Mouse (Mus musculus): ENCODE results near the gene 1700012B07Rik. TPM values are rescaled to one million over a fixed set of nuclear protein-coding genes. Genes with fewer than 3 reads are reported as not detected.
A peak's percentile ranks its signal among the peaks of the same experiment; 100 is the strongest.

Gene 1700012B07Rik
- polyA plus RNA-seq, 1 experiment, result not detected

DNA sequence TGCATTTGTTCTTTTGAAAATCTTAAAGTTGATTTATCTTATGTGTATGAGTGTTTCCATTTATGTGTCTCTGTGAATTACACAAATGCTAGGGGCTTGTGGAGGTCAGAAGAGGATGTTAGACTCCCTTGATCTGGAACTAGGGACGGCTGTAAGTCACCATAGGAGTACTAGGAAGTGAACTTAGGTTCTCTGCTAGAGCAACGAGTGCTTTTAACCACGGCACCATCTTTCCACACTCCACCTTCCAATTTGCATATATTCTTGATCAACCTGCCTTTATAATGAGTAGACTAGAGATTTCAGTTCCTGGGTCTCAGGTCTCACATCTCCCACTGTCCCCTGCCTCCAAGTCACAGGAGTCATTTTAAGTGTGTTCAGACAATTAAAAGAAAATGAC is 44.8 kb upstream of the 1700012B07Rik start:
- Histone ChIP-seq H3K27ac (ENCODE audit: insufficient read depth, low read length) (no peak overlapping the region), H3K4me3 (replicated peaks; ENCODE audit: insufficient read depth, low read depth, low read length) (no peak overlapping the region), H3K27me3 (ENCODE audit: control insufficient read depth, insufficient read depth, low read length) (no peaks in the 10 kb centered on the region), H3K4me1 (ENCODE audit: control insufficient read depth, insufficient read depth, low read length) (no peaks in the 10 kb centered on the region)
- TF ChIP-seq POLR2A (IDR thresholded peaks at IDR 0.05; ENCODE audit: borderline replicate concordance, insufficient read depth, low read length) (no peak), CTCF (IDR thresholded peaks at IDR 0.05; ENCODE audit: borderline replicate concordance, insufficient read depth, low read depth, low read length) (no peak)
- DNase-seq, result no peak
- 76% methylated on average over 3 of the region's 3 CpGs for WGBS

DNA sequence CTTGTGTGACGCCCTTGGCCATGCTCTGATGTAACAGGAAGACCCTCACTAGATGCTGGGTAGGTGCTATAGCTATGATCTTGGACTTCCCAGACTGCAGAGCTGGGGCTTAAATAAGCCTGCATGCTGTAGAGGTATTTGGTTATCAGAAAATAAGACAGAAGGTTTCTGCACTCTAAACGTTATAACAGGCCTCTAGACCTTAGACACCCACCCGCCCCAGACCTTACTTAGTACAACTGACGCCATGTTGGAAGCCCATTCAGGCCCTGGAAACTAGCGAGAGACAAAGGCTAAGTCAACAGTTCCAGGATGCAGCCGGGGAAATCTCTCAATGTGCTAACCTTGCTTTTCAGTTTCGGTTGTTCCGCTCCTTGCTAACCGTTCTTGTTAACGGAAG is 44.2 kb upstream of the 1700012B07Rik start:
- 85% methylated on average over 10 of the region's 10 CpGs for WGBS
- no peak for DNase-seq
- H3K4me1 ChIP-seq (ENCODE audit: control insufficient read depth, insufficient read depth, low read length), result no peaks in the 10 kb centered on the region
- H3K27me3 ChIP-seq (ENCODE audit: control insufficient read depth, insufficient read depth, low read length), result no peaks in the 10 kb centered on the region
- H3K27ac ChIP-seq (ENCODE audit: insufficient read depth, low read length), result no peak overlapping the region
- TF ChIP-seq CTCF (IDR thresholded peaks at IDR 0.05; ENCODE audit: borderline replicate concordance, insufficient read depth, low read depth, low read length) (no peak), POLR2A (IDR thresholded peaks at IDR 0.05; ENCODE audit: borderline replicate concordance, insufficient read depth, low read length) (no peak)
- no peak overlapping the region for H3K4me3 ChIP-seq (replicated peaks; ENCODE audit: insufficient read depth, low read depth, low read length)

DNA sequence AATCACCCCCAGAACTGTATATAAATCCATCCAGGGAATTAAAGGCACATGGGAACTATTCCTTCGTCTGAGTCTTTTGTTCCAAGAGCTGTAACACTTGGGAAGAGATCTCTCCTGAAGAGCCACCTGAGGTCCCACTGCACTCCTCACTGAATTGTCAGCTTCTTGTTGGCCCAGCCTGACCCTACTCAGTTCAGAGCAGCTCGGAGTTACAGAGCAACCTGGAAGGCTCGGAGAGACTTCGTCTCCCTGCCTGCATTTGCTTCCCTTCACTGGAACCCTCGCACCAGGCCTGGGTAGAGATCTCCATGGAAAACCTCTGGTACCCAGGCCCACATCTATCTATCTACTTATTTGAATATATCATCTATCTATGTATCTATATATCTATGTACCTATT is 40.0 kb upstream of the 1700012B07Rik start:
- H3K27me3 ChIP-seq (ENCODE audit: control insufficient read depth, insufficient read depth, low read length), result no peaks in the 10 kb centered on the region
- 90% methylated on average over 5 of the region's 5 CpGs for WGBS
- H3K4me3 ChIP-seq (replicated peaks; ENCODE audit: insufficient read depth, low read depth, low read length), result no peak overlapping the region
- no peak for DNase-seq
- H3K4me1 ChIP-seq (ENCODE audit: control insufficient read depth, insufficient read depth, low read length), result no peaks in the 10 kb centered on the region
- no peak for TF ChIP-seq POLR2A (IDR thresholded peaks at IDR 0.05; ENCODE audit: borderline replicate concordance, insufficient read depth, low read length)
- no peak for TF ChIP-seq CTCF (IDR thresholded peaks at IDR 0.05; ENCODE audit: borderline replicate concordance, insufficient read depth, low read depth, low read length)
- H3K27ac ChIP-seq (ENCODE audit: insufficient read depth, low read length), result no peak overlapping the region

DNA sequence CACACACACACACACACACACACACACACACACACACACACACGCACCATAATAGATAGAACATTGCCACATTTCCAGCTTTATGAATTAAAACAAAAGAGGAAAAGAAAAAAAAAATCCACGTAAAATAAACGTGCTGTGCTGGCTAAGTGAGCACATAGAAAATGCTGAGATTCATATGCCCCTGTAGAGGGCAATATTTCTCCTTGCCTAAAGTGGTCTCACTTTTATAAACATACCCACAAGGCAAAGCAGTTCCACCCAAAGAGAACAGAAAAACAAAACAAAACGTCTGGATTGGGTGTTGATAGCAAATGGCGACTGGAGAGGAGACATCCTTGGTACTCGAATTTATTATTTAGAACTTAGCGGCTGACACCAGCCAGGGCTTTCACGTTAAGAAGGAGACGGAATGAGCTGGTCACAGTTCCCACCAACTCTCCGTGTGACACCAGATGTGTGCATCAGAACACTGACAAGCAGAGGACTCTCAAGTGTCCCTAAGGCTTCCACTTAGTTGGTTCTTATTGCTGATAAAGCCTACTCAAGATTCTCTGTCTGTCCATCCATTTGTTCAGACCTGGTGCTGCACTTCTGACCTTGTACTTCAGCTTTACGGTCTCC is 38.8 kb upstream of the 1700012B07Rik start:
- Histone ChIP-seq H3K27me3 (ENCODE audit: control insufficient read depth, insufficient read depth, low read length) (no peaks in the 10 kb centered on the region), H3K4me3 (replicated peaks; ENCODE audit: insufficient read depth, low read depth, low read length) (no peak overlapping the region), H3K27ac (ENCODE audit: insufficient read depth, low read length) (no peak overlapping the region), H3K4me1 (ENCODE audit: control insufficient read depth, insufficient read depth, low read length) (no peaks in the 10 kb centered on the region)
- TF ChIP-seq POLR2A (IDR thresholded peaks at IDR 0.05; ENCODE audit: borderline replicate concordance, insufficient read depth, low read length), result no peak
- no peak for TF ChIP-seq CTCF (IDR thresholded peaks at IDR 0.05; ENCODE audit: borderline replicate concordance, insufficient read depth, low read depth, low read length)
- DNase-seq, result no peak
- WGBS, result 80% methylated on average over 11 of the region's 11 CpGs

DNA sequence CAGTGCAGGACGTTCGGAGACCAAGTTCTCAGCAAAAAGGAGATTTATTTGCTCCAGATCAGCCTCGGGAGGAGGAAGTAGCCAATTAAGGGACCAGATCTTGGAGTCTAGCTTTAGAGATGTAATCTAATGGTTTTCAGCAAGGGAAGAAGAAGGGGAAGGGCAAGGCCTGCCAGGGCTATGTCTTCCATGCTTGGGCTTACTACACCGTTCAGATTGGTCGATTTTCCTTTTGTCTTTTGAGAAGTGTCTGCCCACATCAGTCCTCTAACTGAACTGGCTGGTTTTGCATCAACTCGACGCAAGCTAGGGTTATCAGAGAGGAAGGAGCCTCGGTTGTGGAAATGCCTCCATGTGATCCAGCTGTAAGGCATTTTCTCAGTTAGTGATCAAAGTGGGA is 37.7 kb upstream of the 1700012B07Rik start:
- Histone ChIP-seq H3K4me3 (replicated peaks; ENCODE audit: insufficient read depth, low read depth, low read length) (no peak overlapping the region), H3K27me3 (ENCODE audit: control insufficient read depth, insufficient read depth, low read length) (no peaks in the 10 kb centered on the region), H3K27ac (ENCODE audit: insufficient read depth, low read length) (no peak overlapping the region), H3K4me1 (ENCODE audit: control insufficient read depth, insufficient read depth, low read length) (no peaks in the 10 kb centered on the region)
- TF ChIP-seq CTCF (IDR thresholded peaks at IDR 0.05; ENCODE audit: borderline replicate concordance, insufficient read depth, low read depth, low read length), result no peak
- TF ChIP-seq POLR2A (IDR thresholded peaks at IDR 0.05; ENCODE audit: borderline replicate concordance, insufficient read depth, low read length), result no peak
- 85% methylated on average over 8 of the region's 8 CpGs for WGBS
- no peak for DNase-seq

DNA sequence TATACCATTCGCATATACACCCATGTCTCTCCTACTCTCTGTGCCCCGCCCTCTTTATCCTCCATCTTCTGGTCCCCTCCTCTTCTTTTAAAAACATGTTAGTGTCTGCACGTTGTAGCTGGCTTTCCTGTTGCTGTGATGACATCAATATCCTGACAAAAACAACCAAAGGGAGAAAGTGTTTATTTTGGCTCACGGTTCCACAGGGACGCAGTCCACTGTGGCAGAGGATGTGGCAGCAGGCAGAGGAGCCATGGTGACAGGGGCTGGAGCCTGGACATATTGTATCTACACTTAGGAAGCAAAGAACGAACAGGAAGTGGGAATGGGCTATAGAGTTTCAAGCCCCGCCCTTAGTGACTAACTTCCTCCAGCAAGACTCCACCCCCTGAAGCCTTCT is 36.1 kb upstream of the 1700012B07Rik start:
- no peaks in the 10 kb centered on the region for H3K4me1 ChIP-seq (ENCODE audit: control insufficient read depth, insufficient read depth, low read length)
- no peak overlapping the region for H3K4me3 ChIP-seq (replicated peaks; ENCODE audit: insufficient read depth, low read depth, low read length)
- no peak for DNase-seq
- H3K27me3 ChIP-seq (ENCODE audit: control insufficient read depth, insufficient read depth, low read length), result no peaks in the 10 kb centered on the region
- TF ChIP-seq CTCF (IDR thresholded peaks at IDR 0.05; ENCODE audit: borderline replicate concordance, insufficient read depth, low read depth, low read length), result no peak
- TF ChIP-seq POLR2A (IDR thresholded peaks at IDR 0.05; ENCODE audit: borderline replicate concordance, insufficient read depth, low read length), result no peak
- WGBS, result 88% methylated on average over 7 of the region's 7 CpGs
- H3K27ac ChIP-seq (ENCODE audit: insufficient read depth, low read length), result no peak overlapping the region

DNA sequence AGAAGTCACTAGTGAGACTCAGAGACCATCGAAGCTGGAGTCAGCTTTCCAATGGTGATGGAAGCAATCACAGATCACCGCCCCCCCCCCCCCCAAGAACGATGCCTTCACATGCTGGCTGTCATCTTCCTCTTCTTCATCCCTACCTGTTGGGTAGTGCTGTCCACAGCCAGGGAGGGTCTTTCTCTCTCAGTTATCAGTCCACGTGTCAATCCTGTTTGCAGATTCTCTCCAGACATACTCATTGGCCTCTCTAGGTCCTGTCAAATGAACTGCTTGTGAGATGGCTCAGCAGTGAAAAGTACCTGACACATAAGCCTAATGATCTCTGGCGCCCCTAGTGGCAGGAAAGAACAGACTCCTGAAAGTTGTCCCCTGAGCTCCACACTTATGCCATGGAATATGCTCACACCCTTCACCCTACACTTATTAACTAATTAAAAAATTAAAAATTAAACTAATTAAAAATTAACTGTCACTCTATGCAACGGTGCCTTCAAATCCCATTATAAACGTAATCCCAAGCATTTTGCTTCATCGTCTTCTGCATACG is 35.4 kb upstream of the 1700012B07Rik start:
- peak; percentile 30 to 42 for DNase-seq
- Histone ChIP-seq H3K4me1 (ENCODE audit: control insufficient read depth, insufficient read depth, low read length) (no peaks in the 10 kb centered on the region), H3K27me3 (ENCODE audit: control insufficient read depth, insufficient read depth, low read length) (no peaks in the 10 kb centered on the region), H3K27ac (ENCODE audit: insufficient read depth, low read length) (no peak overlapping the region), H3K4me3 (replicated peaks; ENCODE audit: insufficient read depth, low read depth, low read length) (no peak overlapping the region)
- TF ChIP-seq CTCF (IDR thresholded peaks at IDR 0.05; ENCODE audit: borderline replicate concordance, insufficient read depth, low read depth, low read length) (peak; percentile 72), POLR2A (IDR thresholded peaks at IDR 0.05; ENCODE audit: borderline replicate concordance, insufficient read depth, low read length) (no peak)
- 67% methylated on average over 9 of the region's 9 CpGs for whole genome bisulfite sequencing

DNA sequence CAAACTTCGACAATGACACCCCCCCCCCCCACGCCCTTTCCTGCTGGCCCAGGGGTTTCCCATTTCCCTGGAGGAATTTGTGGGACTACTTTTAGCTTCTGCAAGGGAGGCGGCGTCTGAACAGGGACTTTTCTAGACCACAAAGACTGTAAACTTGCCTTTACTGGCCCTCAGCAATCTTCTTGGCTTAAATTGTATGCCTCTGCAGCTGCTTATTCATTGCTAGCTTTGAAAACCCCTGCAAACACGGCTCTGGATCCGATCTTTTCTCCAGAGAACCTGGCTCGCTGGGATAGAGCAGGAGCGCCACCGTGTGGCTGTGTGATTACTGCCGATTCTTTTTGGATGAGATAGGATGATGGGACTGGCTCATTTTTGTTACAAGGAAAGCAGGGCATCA is 32.7 kb upstream of the 1700012B07Rik start:
- H3K4me3 ChIP-seq (replicated peaks; ENCODE audit: insufficient read depth, low read depth, low read length), result no peak overlapping the region
- TF ChIP-seq CTCF (IDR thresholded peaks at IDR 0.05; ENCODE audit: borderline replicate concordance, insufficient read depth, low read depth, low read length) (peak; percentile 89), POLR2A (IDR thresholded peaks at IDR 0.05; ENCODE audit: borderline replicate concordance, insufficient read depth, low read length) (no peak)
- DNase-seq, result peak; percentile 63 to 81
- WGBS, result 12% methylated on average over 10 of the region's 10 CpGs
- H3K27me3 ChIP-seq (ENCODE audit: control insufficient read depth, insufficient read depth, low read length), result no peaks in the 10 kb centered on the region
- no peaks in the 10 kb centered on the region for H3K4me1 ChIP-seq (ENCODE audit: control insufficient read depth, insufficient read depth, low read length)
- no peak overlapping the region for H3K27ac ChIP-seq (ENCODE audit: insufficient read depth, low read length)

Data from cerebellum, adult 2 months (tissue).